Mouse (Mus musculus): ENCODE data around the gene Slc39a10. TPM values are rescaled to one million over a fixed set of nuclear protein-coding genes. Genes with fewer than 3 reads are reported as not detected.

Slc39a10 gene
- total and polyA plus RNA-seq, 2 experiments: 0.72 to 2.5 TPM

GRCm38 (mm10) chr1:46905706-46906105, 13.1 kb upstream of the Slc39a10 start:
- Histone ChIP-seq H3K4me3 (ENCODE audit: insufficient read depth, low read depth, low read length) (no peak overlapping the region), H3K27ac (replicated peaks; ENCODE audit: insufficient read depth, low read depth, low read length) (no peak overlapping the region), H3K36me3 (ENCODE audit: control insufficient read depth, insufficient read depth, low read length) (no peaks in the 10 kb centered on the region), H3K9ac (ENCODE audit: low read depth, low read length) (no peak overlapping the region), H3K4me1 (ENCODE audit: control insufficient read depth, insufficient read depth, low read length) (peaks cover 5% of the 10 kb centered on the region; the same call in 1 of the 2 replicates), H3K79me2 (ENCODE audit: control insufficient read depth, insufficient read depth, low read length) (no peaks in the 10 kb centered on the region), H3K27me3 (ENCODE audit: control insufficient read depth, insufficient read depth, low read length) (no peaks in the 10 kb centered on the region)
- TF ChIP-seq CTCF (IDR thresholded peaks at IDR 0.05; ENCODE audit: low read depth, low read length) (no peak), POLR2A (IDR thresholded peaks at IDR 0.05; ENCODE audit: extremely low read depth, insufficient read depth, low read length) (no peak)
- DNase-seq (ENCODE audit: extremely low read depth, low read depth, low spot score): peak; percentile 19
- WGBS: 76% methylated on average over 5 of the region's 5 CpGs

GRCm38 (mm10) chr1:46902102-46902683, 9.5 kb upstream of the Slc39a10 start:
- no peak overlapping the region for H3K27ac ChIP-seq (replicated peaks; ENCODE audit: insufficient read depth, low read depth, low read length)
- H3K4me1 ChIP-seq (ENCODE audit: control insufficient read depth, insufficient read depth, low read length): no peaks in the 10 kb centered on the region
- no peaks in the 10 kb centered on the region for H3K36me3 ChIP-seq (ENCODE audit: control insufficient read depth, insufficient read depth, low read length)
- no peak overlapping the region for H3K4me3 ChIP-seq (ENCODE audit: insufficient read depth, low read depth, low read length)
- no peak for TF ChIP-seq POLR2A (IDR thresholded peaks at IDR 0.05; ENCODE audit: extremely low read depth, insufficient read depth, low read length)
- TF ChIP-seq CTCF (IDR thresholded peaks at IDR 0.05; ENCODE audit: low read depth, low read length): no peak
- DNase-seq (ENCODE audit: extremely low read depth, low read depth, low spot score): no peak
- WGBS: 70% methylated on average over 2 of the region's 2 CpGs
- H3K9ac ChIP-seq (ENCODE audit: low read depth, low read length): no peak overlapping the region
- H3K27me3 ChIP-seq (ENCODE audit: control insufficient read depth, insufficient read depth, low read length): no peaks in the 10 kb centered on the region
- H3K79me2 ChIP-seq (ENCODE audit: control insufficient read depth, insufficient read depth, low read length): no peaks in the 10 kb centered on the region

- H3K79me2 ChIP-seq (ENCODE audit: control insufficient read depth, insufficient read depth, low read length): no peaks in the 10 kb centered on the region
- no peaks in the 10 kb centered on the region for H3K36me3 ChIP-seq (ENCODE audit: control insufficient read depth, insufficient read depth, low read length)
- no peak for DNase-seq (ENCODE audit: extremely low read depth, low read depth, low spot score)
- no peak overlapping the region for H3K9ac ChIP-seq (ENCODE audit: low read depth, low read length)
- H3K4me3 ChIP-seq (ENCODE audit: insufficient read depth, low read depth, low read length): no peak overlapping the region
- H3K4me1 ChIP-seq (ENCODE audit: control insufficient read depth, insufficient read depth, low read length): no peaks in the 10 kb centered on the region
- 29% methylated on average over 7 of the region's 7 CpGs for WGBS
- TF ChIP-seq CTCF (IDR thresholded peaks at IDR 0.05; ENCODE audit: low read depth, low read length) (no peak), POLR2A (IDR thresholded peaks at IDR 0.05; ENCODE audit: extremely low read depth, insufficient read depth, low read length) (no peak)
- no peak overlapping the region for H3K27ac ChIP-seq (replicated peaks; ENCODE audit: insufficient read depth, low read depth, low read length)
- H3K27me3 ChIP-seq (ENCODE audit: control insufficient read depth, insufficient read depth, low read length): no peaks in the 10 kb centered on the region
Measured at GRCm38 (mm10) chr1:46894281-46894842, 1.7 kb upstream of the Slc39a10 start.

GRCm38 (mm10) chr1:46888726-46889125, 3.9 kb downstream of the Slc39a10 start:
- Histone ChIP-seq H3K4me1 (ENCODE audit: control insufficient read depth, insufficient read depth, low read length) (no peaks in the 10 kb centered on the region), H3K79me2 (ENCODE audit: control insufficient read depth, insufficient read depth, low read length) (no peaks in the 10 kb centered on the region), H3K36me3 (ENCODE audit: control insufficient read depth, insufficient read depth, low read length) (no peaks in the 10 kb centered on the region), H3K27ac (replicated peaks; ENCODE audit: insufficient read depth, low read depth, low read length) (no peak overlapping the region), H3K4me3 (ENCODE audit: insufficient read depth, low read depth, low read length) (no peak overlapping the region), H3K27me3 (ENCODE audit: control insufficient read depth, insufficient read depth, low read length) (no peaks in the 10 kb centered on the region), H3K9ac (ENCODE audit: low read depth, low read length) (no peak overlapping the region)
- DNase-seq (ENCODE audit: extremely low read depth, low read depth, low spot score): no peak
- TF ChIP-seq CTCF (IDR thresholded peaks at IDR 0.05; ENCODE audit: low read depth, low read length): no peak
- no peak for TF ChIP-seq POLR2A (IDR thresholded peaks at IDR 0.05; ENCODE audit: extremely low read depth, insufficient read depth, low read length)
- 36% methylated on average over 4 of the region's 4 CpGs for WGBS

GRCm38 (mm10) chr1:46888324-46888723, 4.3 kb downstream of the Slc39a10 start:
- Histone ChIP-seq H3K27me3 (ENCODE audit: control insufficient read depth, insufficient read depth, low read length) (no peaks in the 10 kb centered on the region), H3K36me3 (ENCODE audit: control insufficient read depth, insufficient read depth, low read length) (no peaks in the 10 kb centered on the region), H3K4me3 (ENCODE audit: insufficient read depth, low read depth, low read length) (no peak overlapping the region), H3K79me2 (ENCODE audit: control insufficient read depth, insufficient read depth, low read length) (no peaks in the 10 kb centered on the region), H3K4me1 (ENCODE audit: control insufficient read depth, insufficient read depth, low read length) (no peaks in the 10 kb centered on the region), H3K9ac (ENCODE audit: low read depth, low read length) (no peak overlapping the region), H3K27ac (replicated peaks; ENCODE audit: insufficient read depth, low read depth, low read length) (no peak overlapping the region)
- DNase-seq (ENCODE audit: extremely low read depth, low read depth, low spot score): no peak
- TF ChIP-seq CTCF (IDR thresholded peaks at IDR 0.05; ENCODE audit: low read depth, low read length) (no peak), POLR2A (IDR thresholded peaks at IDR 0.05; ENCODE audit: extremely low read depth, insufficient read depth, low read length) (no peak)
- WGBS: 15% methylated on average over 2 of the region's 2 CpGs

GRCm38 (mm10) chr1:46887908-46888307, 4.7 kb downstream of the Slc39a10 start:
- Histone ChIP-seq H3K4me3 (ENCODE audit: insufficient read depth, low read depth, low read length) (no peak overlapping the region), H3K27ac (replicated peaks; ENCODE audit: insufficient read depth, low read depth, low read length) (no peak overlapping the region), H3K36me3 (ENCODE audit: control insufficient read depth, insufficient read depth, low read length) (no peaks in the 10 kb centered on the region), H3K9ac (ENCODE audit: low read depth, low read length) (no peak overlapping the region), H3K79me2 (ENCODE audit: control insufficient read depth, insufficient read depth, low read length) (no peaks in the 10 kb centered on the region), H3K4me1 (ENCODE audit: control insufficient read depth, insufficient read depth, low read length) (no peaks in the 10 kb centered on the region), H3K27me3 (ENCODE audit: control insufficient read depth, insufficient read depth, low read length) (no peaks in the 10 kb centered on the region)
- 23% methylated on average over 6 of the region's 6 CpGs for WGBS
- DNase-seq (ENCODE audit: extremely low read depth, low read depth, low spot score): no peak
- TF ChIP-seq CTCF (IDR thresholded peaks at IDR 0.05; ENCODE audit: low read depth, low read length): no peak
- TF ChIP-seq POLR2A (IDR thresholded peaks at IDR 0.05; ENCODE audit: extremely low read depth, insufficient read depth, low read length): no peak

Data from liver, adult 2 months (tissue).